Mouse (Mus musculus) intestine, postnatal 0 days (tissue): ENCODE results near the gene Sh3tc1. TPM values are rescaled to one million over a fixed set of nuclear protein-coding genes. Genes with fewer than 3 reads are reported as not detected.
A peak's percentile ranks its signal among the peaks of the same experiment; 100 is the strongest.

Source experiments
- ATAC-seq: fragments of 200-750 bp; cut with Nextera tagmentation; 2 replicates; pipeline ENCODE4 v1.8.0; 2017; ENCODE audit warnings: mild to moderate bottlenecking, moderate TSS enrichment, moderate library complexity
- H3K27ac ChIP-seq: fragments of 300-500 bp; sonication (generic); 2 replicates; pipeline ENCODE4 v1.5.1; 2014; ENCODE audit warnings: mild to moderate bottlenecking, low read depth, low read length, moderate library complexity
- H3K27me3 ChIP-seq: fragments of 300-500 bp; sonication (generic); replicated peaks from 2 replicates; pipeline ENCODE4 v1.6.1; 2014; ENCODE audit warnings: low read length, mixed read lengths; ENCODE audit not compliant: control insufficient read depth, insufficient read depth
- H3K36me3 ChIP-seq: fragments of 300-500 bp; sonication (generic); 2 replicates; pipeline ENCODE4 v1.6.1; 2014; ENCODE audit warnings: mild to moderate bottlenecking, moderate library complexity; ENCODE audit not compliant: control insufficient read depth, insufficient read depth
- H3K4me1 ChIP-seq: fragments of 300-500 bp; sonication (generic); replicated peaks from 2 replicates; pipeline ENCODE4 v1.6.1; 2014; ENCODE audit warnings: antibody characterized with exemption, low read length, mixed read lengths; ENCODE audit not compliant: control insufficient read depth, insufficient read depth
- H3K4me2 ChIP-seq: fragments of 300-500 bp; sonication (generic); replicated peaks from 2 replicates; pipeline ENCODE4 v1.6.1; 2014; ENCODE audit warnings: low read depth, mild to moderate bottlenecking, moderate library complexity
- H3K4me3 ChIP-seq: fragments of 300-500 bp; sonication (generic); 2 replicates; pipeline ENCODE4 v1.5.1; 2014; ENCODE audit warnings: low read depth, low read length
- H3K9ac ChIP-seq: fragments of 300-500 bp; sonication (generic); 2 replicates; pipeline ENCODE4 v1.6.1; 2014; ENCODE audit warnings: mild to moderate bottlenecking, low read depth, low read length
- H3K9me3 ChIP-seq: fragments of 300-500 bp; sonication (generic); 2 replicates; pipeline ENCODE4 v1.6.1; 2016; ENCODE audit warnings: mixed run types; ENCODE audit not compliant: control insufficient read depth
- CTCF ChIP-seq: sonication (generic); IDR thresholded peaks from 2 replicates; pipeline ENCODE4 v1.5.1; 2016; ENCODE audit warnings: low read depth, mild to moderate bottlenecking, control low read depth, antibody characterized with exemption, moderate library complexity
- WGBS: fragments of 180-500 bp; shearing (Covaris S2); extraction: QIAGEN DNeasy Blood & Tissue Kit; methylation state at CpG from one replicate; pipeline ENCODE4 v1.1.7; 2014; 5-methylcytosine and 5-hydroxymethylcytosine counted together
- polyA plus RNA-seq: library from polyadenylated mRNA; unstranded; fragments of >200 nt; fragmentation: Nextera tagmentation; extraction: Ambion mirVana; gene quantifications from 2 replicates; pipeline ENCODE4 v1.2.1, GENCODE M21; 2015

Sh3tc1 gene
- polyA plus RNA-seq, 1 experiment from 2014 or later = 18.3 TPM

DNA sequence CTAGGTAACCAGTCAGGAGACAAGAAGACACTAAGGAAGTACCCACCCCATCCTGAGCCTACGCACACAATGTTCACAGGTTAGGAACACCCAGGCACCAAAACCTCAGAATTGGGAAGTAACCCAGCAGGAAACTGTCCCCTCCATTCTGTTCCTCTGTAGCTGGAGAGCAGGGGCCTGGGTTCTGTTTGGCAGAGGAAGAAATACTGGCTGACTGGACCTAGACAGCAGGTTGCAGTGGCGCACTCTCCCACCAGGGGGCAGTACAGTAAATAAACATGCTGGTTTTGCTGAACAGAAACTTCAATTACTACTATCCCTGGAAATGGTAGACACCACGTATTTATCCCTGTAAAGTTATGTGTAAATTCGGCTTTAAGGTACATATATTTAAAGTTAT, 7.1 kb upstream of the Sh3tc1 start:
- Histone ChIP-seq H3K4me1 (peaks cover under 1% of the 10 kb centered on the region), H3K27ac (no peak overlapping the region), H3K27me3 (no peaks in the 10 kb centered on the region), H3K4me3 (no peak overlapping the region), H3K9me3 (no peaks in the 10 kb centered on the region), H3K4me2 (no peak overlapping the region), H3K36me3 (no peaks in the 10 kb centered on the region), H3K9ac (no peak overlapping the region)
- TF ChIP-seq CTCF = peak; percentile 87
- WGBS = 25% methylated on average over 4 of the region's 4 CpGs
- no peak for ATAC-seq

DNA sequence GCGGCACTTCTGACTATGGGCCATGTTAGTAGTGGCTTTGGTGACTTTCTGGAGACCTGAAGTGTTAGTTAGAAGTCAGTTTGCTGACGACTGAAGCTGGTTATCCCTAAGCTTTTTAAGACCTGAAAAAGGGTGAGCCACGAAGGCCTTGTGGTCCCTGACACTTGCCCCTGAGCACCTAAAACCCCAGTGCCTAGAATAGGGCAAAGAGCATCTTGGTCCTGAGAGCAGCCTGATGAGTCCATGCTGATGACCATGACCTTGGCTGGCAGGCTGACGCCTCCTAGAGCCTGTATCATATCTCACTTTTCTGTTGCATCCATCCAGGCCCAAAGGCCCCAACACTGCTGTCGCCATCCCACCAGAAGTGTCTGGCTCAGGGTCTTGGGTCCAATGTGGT, 5.6 kb upstream of the Sh3tc1 start:
- Histone ChIP-seq H3K4me2 (no peak overlapping the region), H3K9me3 (no peaks in the 10 kb centered on the region), H3K9ac (no peak overlapping the region), H3K27ac (no peak overlapping the region), H3K36me3 (no peaks in the 10 kb centered on the region), H3K4me1 (peaks cover 13% of the 10 kb centered on the region), H3K27me3 (no peaks in the 10 kb centered on the region), H3K4me3 (no peak overlapping the region)
- TF ChIP-seq CTCF = no peak
- 88% methylated on average over 5 of the region's 5 CpGs for WGBS
- ATAC-seq = no peak

DNA sequence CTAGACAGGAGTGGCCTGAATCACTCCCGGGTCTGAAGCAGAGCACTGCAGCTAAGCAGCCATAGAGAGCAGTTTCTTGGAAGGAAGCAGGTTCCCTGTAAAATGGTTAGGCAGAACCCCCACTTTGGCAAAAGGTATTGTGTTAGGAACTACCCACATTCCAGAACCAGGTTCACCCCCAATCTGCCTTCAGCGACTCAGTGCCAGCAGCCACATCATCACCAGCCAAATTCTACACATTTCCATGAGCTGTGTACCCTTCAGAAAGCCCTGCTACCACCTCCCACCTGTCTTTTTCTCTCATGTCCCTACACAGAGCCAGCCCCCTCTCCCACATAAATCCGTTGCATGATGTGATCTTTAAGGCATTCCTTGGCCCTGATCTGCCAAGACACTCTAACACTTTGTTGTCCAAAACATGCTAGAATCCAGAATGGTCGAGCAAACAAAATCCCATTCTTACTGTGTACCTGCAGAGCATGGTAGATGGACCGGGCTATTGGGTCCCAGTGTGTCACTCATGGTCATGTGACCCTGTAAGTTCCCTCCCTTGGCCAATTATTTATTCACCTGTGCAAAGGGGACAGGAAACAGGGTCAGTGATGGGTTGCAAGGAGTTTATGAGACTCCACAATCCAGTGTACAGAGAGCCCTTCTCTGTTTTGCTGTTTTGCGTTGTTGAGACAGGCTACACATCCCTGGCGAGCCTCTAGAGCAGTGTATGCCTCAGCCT, 4.4 kb upstream of the Sh3tc1 start:
- no peak overlapping the region for H3K4me2 ChIP-seq
- ATAC-seq = no peak
- no peak overlapping the region for H3K4me3 ChIP-seq
- H3K27ac ChIP-seq = no peak overlapping the region
- no peak overlapping the region for H3K9ac ChIP-seq
- H3K36me3 ChIP-seq = no peaks in the 10 kb centered on the region
- TF ChIP-seq CTCF = no peak
- no peaks in the 10 kb centered on the region for H3K9me3 ChIP-seq
- H3K27me3 ChIP-seq = no peaks in the 10 kb centered on the region
- H3K4me1 ChIP-seq = peaks cover 13% of the 10 kb centered on the region
- 74% methylated on average over 7 of the region's 7 CpGs for WGBS

DNA sequence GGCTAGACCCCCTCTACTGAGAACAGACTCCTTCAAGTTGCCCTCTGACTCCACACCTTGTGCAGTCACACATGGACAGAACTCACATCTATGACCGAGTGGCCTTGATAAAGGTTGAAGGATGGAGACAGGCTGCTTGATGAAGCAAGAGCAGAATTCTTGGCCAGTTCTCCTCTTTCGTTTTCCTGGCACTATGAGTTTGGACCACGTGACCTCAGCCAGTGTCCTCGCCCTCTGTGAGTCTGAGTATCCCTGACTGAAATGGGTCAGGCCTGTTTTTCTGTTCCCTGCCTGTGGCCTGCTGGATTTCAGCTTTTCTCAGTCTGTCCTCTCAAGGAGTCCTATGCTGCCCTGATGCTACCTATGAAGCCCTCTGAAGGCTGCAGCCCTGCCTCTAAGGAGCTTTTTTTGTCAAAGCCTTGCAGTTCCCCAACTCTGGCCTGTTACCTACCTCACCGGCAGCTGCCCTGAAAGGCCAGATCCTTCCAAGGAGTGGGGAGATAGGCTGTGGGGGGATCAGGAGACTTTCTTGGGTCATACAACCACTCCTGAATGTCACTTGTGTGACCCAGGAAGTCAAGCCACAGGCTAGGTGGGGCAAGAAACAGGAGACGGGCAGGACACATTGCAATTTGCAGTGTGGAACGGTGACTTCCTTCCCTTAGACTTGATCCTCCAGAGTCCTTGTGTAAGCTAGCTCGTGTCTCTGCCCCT, 3.6 kb upstream of the Sh3tc1 start:
- TF ChIP-seq CTCF = no peak
- Histone ChIP-seq H3K4me2 (no peak overlapping the region), H3K27me3 (no peaks in the 10 kb centered on the region), H3K27ac (no peak overlapping the region), H3K36me3 (no peaks in the 10 kb centered on the region), H3K4me1 (peaks cover 13% of the 10 kb centered on the region), H3K4me3 (no peak overlapping the region), H3K9me3 (no peaks in the 10 kb centered on the region), H3K9ac (no peak overlapping the region)
- no peak for ATAC-seq
- 58% methylated on average over 8 of the region's 8 CpGs for WGBS

DNA sequence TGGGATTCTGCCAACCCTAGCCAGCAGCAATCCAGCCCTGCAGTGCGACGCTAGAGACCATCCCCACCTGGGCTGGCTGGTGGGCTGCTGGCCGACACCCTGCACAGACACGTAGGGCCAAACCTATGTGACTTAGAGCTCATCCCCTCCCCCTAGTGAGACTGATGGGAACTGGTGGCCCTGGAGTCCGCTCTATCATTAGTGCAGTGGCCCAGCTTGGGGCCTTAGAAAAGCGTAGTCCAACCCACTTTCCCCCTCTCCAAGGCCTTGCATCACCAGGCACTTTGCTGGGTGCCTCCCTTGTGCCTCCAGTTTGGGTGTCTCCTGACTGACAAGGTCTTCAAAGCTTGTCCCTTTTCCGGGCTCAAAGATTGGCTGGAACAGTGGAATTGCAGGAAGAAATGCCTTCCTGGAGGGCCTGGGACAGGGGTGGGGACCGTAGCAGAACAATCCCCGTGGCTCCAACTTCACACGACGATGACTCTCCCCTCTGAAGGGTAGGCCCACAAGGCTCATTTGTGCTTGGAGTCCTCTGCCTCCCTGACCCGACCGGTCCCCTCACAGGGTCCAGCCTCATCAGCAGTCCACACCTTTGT, 1.5 kb upstream of the Sh3tc1 start:
- Histone ChIP-seq H3K9me3 (no peaks in the 10 kb centered on the region), H3K36me3 (no peaks in the 10 kb centered on the region), H3K9ac (no peak overlapping the region), H3K4me1 (peaks cover 13% of the 10 kb centered on the region), H3K4me3 (no peak overlapping the region), H3K4me2 (no peak overlapping the region), H3K27me3 (no peaks in the 10 kb centered on the region), H3K27ac (no peak overlapping the region)
- ATAC-seq = no peak
- peak; percentile 35 for TF ChIP-seq CTCF
- WGBS = 47% methylated on average over 13 of the region's 13 CpGs

DNA sequence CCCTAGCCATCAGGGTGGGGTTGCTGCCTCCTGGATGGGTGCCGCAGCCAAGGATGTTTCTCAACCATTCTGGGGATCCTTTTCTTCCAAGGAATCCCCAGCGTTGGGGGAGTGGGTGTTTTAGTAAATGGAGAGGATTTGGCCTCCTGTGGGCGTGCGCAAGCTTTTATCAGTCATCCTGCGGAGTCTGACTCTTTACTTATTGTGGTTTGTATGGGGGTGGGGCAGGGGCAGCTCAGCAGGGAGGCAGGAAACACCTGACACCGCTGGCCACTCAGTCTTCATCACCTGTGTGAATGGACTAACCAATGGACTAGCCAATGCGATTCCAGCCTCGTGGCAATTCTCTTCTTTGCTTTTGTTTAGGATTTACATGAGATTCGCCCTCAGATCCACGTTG, 929 bp upstream of the Sh3tc1 start:
- peaks cover 13% of the 10 kb centered on the region; the same call in 1 of the 2 replicates for H3K4me1 ChIP-seq
- no peak overlapping the region for H3K9ac ChIP-seq
- WGBS = 25% methylated on average over 10 of the region's 10 CpGs
- H3K27me3 ChIP-seq = no peaks in the 10 kb centered on the region
- ATAC-seq = no peak
- TF ChIP-seq CTCF = no peak
- no peaks in the 10 kb centered on the region for H3K9me3 ChIP-seq
- H3K36me3 ChIP-seq = no peaks in the 10 kb centered on the region
- peak overlapping the region; percentile 91; the same call in 1 of the 2 replicates for H3K27ac ChIP-seq
- H3K4me2 ChIP-seq = peak overlapping the region; percentile 66
- H3K4me3 ChIP-seq = no peak overlapping the region
